Mouse (Mus musculus) colon, adult 2 months (tissue): Measurements from ENCODE around the gene Gm49361. TPM values are rescaled to one million over a fixed set of nuclear protein-coding genes. Genes with fewer than 3 reads are reported as not detected.

Experiments
- polyA plus RNA-seq: library from polyadenylated mRNA; depleted of rRNA; stranded (reverse); fragments of >200 nt; gene quantifications from 2 replicates; pipeline ENCODE4 v1.2.3, GENCODE M21; 2012; rRNA removed

Gm49361 gene
- not detected in 2 replicates for polyA plus RNA-seq

GRCm38 (mm10) chr14:57746001-57746771, at the start of gene Gm49361:
Gene Gm49361 (minus strand): TSS chr14:57746103.

GRCm38 (mm10) chr14:57758237-57758636, 12.3 kb upstream of the Gm49361 start, which contains the start of gene Lats2:
Gene Lats2 (minus strand): TSS chr14:57758388.

GRCm38 (mm10) chr14:57664822-57665627, 80.9 kb downstream of the Gm49361 start, which contains the start of gene Xpo4:
Gene Xpo4 (minus strand): TSS chr14:57665430.

Other genes starting within 250 kb of the Gm49361 start
- 42.0 and 51.7 TPM in 2 replicates for gene Il17d, start 221.3 kb downstream of the Gm49361 start, polyA plus RNA-seq
- gene Eef1akmt1, start 174.5 kb downstream of the Gm49361 start, polyA plus RNA-seq: 9.3 and 10.3 TPM in 2 replicates
- 1.3 and 1.4 TPM in 2 replicates for gene Xpo4, start 80.7 kb downstream of the Gm49361 start, polyA plus RNA-seq
- gene Lats2, start 12.3 kb upstream of the Gm49361 start, polyA plus RNA-seq: 33.5 and 36.0 TPM in 2 replicates
- gene Sap18, start 52.1 kb upstream of the Gm49361 start, polyA plus RNA-seq: 4.6 and 8.0 TPM in 2 replicates
- 0.65 and 1.2 TPM in 2 replicates for gene Ska3, start 80.1 kb upstream of the Gm49361 start, polyA plus RNA-seq
- 52.5 and 54.7 TPM in 2 replicates for gene Mrpl57, start 80.1 kb upstream of the Gm49361 start, polyA plus RNA-seq
- 4.7 and 5.1 TPM in 2 replicates for gene Zdhhc20, start 144.2 kb upstream of the Gm49361 start, polyA plus RNA-seq